Mouse (Mus musculus): ENCODE measurements around the gene Zfp398.

DNA sequence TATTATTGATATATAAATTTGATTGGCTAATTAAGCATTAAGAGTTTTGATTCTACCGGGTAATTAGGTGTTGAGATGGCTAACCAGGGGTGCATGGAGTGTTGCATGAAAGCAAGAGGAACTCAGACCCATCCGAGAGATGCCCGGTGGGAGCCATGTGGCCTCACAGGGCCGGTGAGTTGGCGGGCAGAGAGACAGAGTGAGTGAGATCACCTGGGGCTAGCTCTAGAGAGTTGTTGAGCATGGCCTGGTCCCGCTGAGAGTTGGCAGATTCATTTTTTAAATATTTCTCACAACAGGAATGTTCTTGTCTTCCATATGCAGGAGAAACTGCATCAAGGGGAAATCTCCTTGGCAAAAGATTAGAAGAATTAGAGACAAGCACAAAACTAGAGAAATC is 21.8 kb downstream of the Zfp398 start:
- TF ChIP-seq POLR2A (IDR thresholded peaks at IDR 0.05; ENCODE audit: low read depth, low read length): no peak
- TF ChIP-seq MXI1 (IDR thresholded peaks at IDR 0.05; ENCODE audit: low read depth, low read length): no peak
- TF ChIP-seq CTCF (conservative IDR thresholded peaks at IDR 0.05 in 1 of 2, IDR thresholded peaks at IDR 0.05 in 1 of 2; ENCODE audit: low read depth in 2 of 2, low read length in 2 of 2): no peak
- TF ChIP-seq ZKSCAN1 (IDR thresholded peaks at IDR 0.05; ENCODE audit: borderline replicate concordance, low read depth, low read length): no peak
- TF ChIP-seq UBTF (IDR thresholded peaks at IDR 0.05; ENCODE audit: low read depth, low read length): no peak
- TF ChIP-seq CHD1 (IDR thresholded peaks at IDR 0.05; ENCODE audit: low read depth, low read length): no peak
- no peak for TF ChIP-seq USF1 (IDR thresholded peaks at IDR 0.05; ENCODE audit: low read depth, low read length)
- TF ChIP-seq ZMIZ1 (IDR thresholded peaks at IDR 0.05; ENCODE audit: low read depth, low read length): no peak
- TF ChIP-seq USF2 (conservative IDR thresholded peaks at IDR 0.05; ENCODE audit: low read depth, low read length): no peak
- TF ChIP-seq ZC3H11A (IDR thresholded peaks at IDR 0.05; ENCODE audit: low read depth, low read length): no peak

Measured in CH12.LX (cell line).